Mouse (Mus musculus) neural tube, embryonic 15.5 days (tissue): ENCODE results near the gene Cdk9. TPM values are rescaled to one million over a fixed set of nuclear protein-coding genes. Genes with fewer than 3 reads are reported as not detected.

Experiments
- ATAC-seq: fragments of 200-750 bp; cut with Nextera tagmentation; 2 replicates; pipeline ENCODE4 v1.8.0; 2017; ENCODE audit warnings: mild to moderate bottlenecking, moderate TSS enrichment, moderate library complexity; ENCODE audit not compliant: low FRiP score
- H3K27ac ChIP-seq: fragments of 300-500 bp; sonication (generic); replicated peaks from 2 replicates; pipeline ENCODE4 v1.5.1; 2015; ENCODE audit warnings: mild to moderate bottlenecking, inconsistent platforms
- H3K27me3 ChIP-seq: fragments of 300-500 bp; sonication (generic); replicated peaks from 2 replicates; pipeline ENCODE4 v1.6.1; 2015; ENCODE audit warnings: inconsistent platforms
- H3K36me3 ChIP-seq: fragments of 300-500 bp; sonication (generic); 2 replicates; pipeline ENCODE4 v1.6.1; 2015; ENCODE audit warnings: inconsistent platforms
- H3K4me1 ChIP-seq: fragments of 300-500 bp; sonication (generic); 2 replicates; pipeline ENCODE4 v1.6.1; 2015; ENCODE audit warnings: inconsistent platforms
- H3K4me2 ChIP-seq: fragments of 300-500 bp; sonication (generic); 2 replicates; pipeline ENCODE4 v1.6.1; 2015; ENCODE audit warnings: inconsistent platforms, mild to moderate bottlenecking, moderate library complexity
- H3K4me3 ChIP-seq: fragments of 300-500 bp; sonication (generic); replicated peaks from 2 replicates; pipeline ENCODE4 v1.5.1; 2015; ENCODE audit warnings: mild to moderate bottlenecking, inconsistent platforms
- H3K9ac ChIP-seq: fragments of 300-500 bp; sonication (generic); replicated peaks from 2 replicates; pipeline ENCODE4 v1.6.1; 2015; ENCODE audit warnings: mild to moderate bottlenecking, inconsistent platforms
- H3K9me3 ChIP-seq: fragments of 300-500 bp; sonication (generic); replicated peaks from 2 replicates; pipeline ENCODE4 v1.6.1; 2016; ENCODE audit warnings: inconsistent platforms
- whole genome bisulfite sequencing: fragments of 180-500 bp; shearing (Covaris S2); methylation state at CpG from one replicate; pipeline ENCODE4 v1.1.7; 2015; ENCODE audit warnings: mixed read lengths; 5-methylcytosine and 5-hydroxymethylcytosine counted together
- polyA plus RNA-seq: library from polyadenylated mRNA; unstranded; fragments of >200 nt; fragmentation: Nextera tagmentation; extraction: Ambion mirVana; gene quantifications from 2 replicates; pipeline ENCODE4 v1.2.1, GENCODE M21; 2015

Cdk9 gene
- polyA plus RNA-seq, 1 experiment from 2014 or later = 63.0 TPM

DNA sequence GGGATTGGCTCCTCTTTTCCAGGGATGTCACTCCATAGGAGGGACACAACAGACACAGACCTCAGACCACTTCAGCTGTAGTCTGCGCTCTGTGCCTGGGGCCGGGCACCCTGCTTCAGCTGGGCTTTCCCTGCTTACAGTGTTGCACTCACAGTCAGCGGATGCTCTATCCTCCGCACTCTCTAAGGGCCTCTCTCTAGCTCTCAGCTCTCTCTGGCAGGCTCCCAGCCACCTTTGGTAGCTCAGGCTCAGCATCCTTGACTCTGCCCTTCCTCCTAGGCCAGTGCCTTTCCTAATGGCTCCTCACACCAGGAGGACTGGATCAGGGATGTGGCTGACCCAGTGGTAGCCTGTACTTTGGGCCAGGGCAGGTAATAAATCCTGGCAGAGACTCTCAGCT, 19.0 kb upstream of the Cdk9 start:
- H3K27ac ChIP-seq = 0 out of 2 replicates have a peak overlapping the region, but pooled peaks have one; percentile 4
- H3K4me1 ChIP-seq = peaks cover 6% of the 10 kb centered on the region; the same call in 1 of the 2 replicates
- no peaks in the 10 kb centered on the region for H3K9me3 ChIP-seq
- H3K36me3 ChIP-seq = no peaks in the 10 kb centered on the region
- WGBS = 68% methylated on average over 4 of the region's 4 CpGs
- no peak for ATAC-seq
- H3K4me3 ChIP-seq = no peak overlapping the region
- no peak overlapping the region for H3K4me2 ChIP-seq
- H3K27me3 ChIP-seq = no peaks in the 10 kb centered on the region
- no peak overlapping the region for H3K9ac ChIP-seq

DNA sequence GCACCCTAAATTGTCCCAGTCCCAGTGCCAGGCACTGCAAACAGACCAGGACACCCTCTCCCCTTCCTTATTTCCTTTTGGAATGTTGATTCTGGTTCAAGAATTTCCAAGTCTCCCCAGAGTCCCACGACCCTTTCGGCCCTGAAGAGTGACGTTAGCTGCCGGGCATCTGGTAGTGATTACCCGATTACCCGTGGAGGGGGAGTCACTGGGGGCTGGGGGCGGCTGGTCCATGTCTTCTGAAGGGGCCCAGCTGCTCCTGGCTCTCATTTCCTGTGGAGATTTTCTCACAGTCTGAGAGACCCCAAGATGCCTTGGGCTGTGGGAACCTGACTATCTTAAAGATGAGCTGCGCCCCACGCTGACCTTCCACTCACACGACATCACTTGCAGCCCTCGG, 18.0 kb upstream of the Cdk9 start:
- 57% methylated on average over 11 of the region's 11 CpGs for WGBS
- ATAC-seq = no peak
- H3K9ac ChIP-seq = no peak overlapping the region
- H3K4me2 ChIP-seq = peak overlapping the region; percentile 19; the same call in 1 of the 2 replicates
- peaks cover 7% of the 10 kb centered on the region; the same call in 1 of the 2 replicates for H3K4me1 ChIP-seq
- no peak overlapping the region for H3K4me3 ChIP-seq
- no peaks in the 10 kb centered on the region for H3K27me3 ChIP-seq
- H3K9me3 ChIP-seq = no peaks in the 10 kb centered on the region
- no peaks in the 10 kb centered on the region for H3K36me3 ChIP-seq
- 0 out of 2 replicates have a peak overlapping the region, but pooled peaks have one; percentile 39 for H3K27ac ChIP-seq

DNA sequence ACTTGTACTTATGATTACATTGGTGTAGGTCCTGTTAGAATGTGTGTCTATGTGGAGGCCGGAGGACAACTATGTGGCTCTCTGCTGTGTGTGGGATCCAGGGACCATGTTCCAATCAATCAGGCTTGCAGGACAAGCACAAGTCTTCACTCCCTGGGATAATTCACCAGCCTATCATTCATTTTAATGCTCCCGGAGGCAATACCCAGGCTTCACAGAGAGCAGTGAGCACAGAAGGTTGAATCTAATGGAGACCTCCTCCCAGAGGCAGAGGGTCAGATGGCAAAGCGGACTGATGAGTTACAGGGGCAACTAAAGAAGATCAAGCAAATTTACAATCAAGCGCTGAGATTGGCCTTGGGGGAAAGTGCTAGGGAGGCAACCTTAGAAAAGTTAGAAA, 16.7 kb upstream of the Cdk9 start:
- no peak overlapping the region for H3K27ac ChIP-seq
- H3K4me3 ChIP-seq = no peak overlapping the region
- H3K9me3 ChIP-seq = no peaks in the 10 kb centered on the region
- H3K4me2 ChIP-seq = peak overlapping the region; percentile 27; the same call in 1 of the 2 replicates
- H3K36me3 ChIP-seq = no peaks in the 10 kb centered on the region
- no peak overlapping the region for H3K9ac ChIP-seq
- H3K4me1 ChIP-seq = peaks cover 7% of the 10 kb centered on the region; the same call in 1 of the 2 replicates
- H3K27me3 ChIP-seq = no peaks in the 10 kb centered on the region
- ATAC-seq = no peak
- 65% methylated on average over 4 of the region's 4 CpGs for WGBS

DNA sequence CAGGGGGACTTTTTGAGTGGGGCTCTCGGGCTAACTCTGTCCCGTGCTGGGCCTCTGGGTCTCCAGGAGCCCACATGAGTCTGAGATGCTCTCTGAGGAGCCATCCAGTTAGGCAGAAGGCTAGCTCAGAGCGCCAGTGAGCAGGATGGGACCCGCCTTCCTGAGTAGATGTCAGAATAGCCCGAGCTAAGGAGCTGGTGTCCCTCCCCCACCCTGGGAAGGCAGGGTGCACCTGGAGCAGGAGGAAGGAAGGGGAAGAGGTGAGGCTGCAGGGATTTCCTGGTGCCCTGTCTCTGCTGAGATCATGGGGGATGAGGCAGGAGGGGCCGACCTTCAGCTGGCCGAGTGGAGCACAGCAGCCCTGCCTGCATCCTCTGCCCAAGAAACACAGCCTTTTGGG, 15.6 kb upstream of the Cdk9 start:
- H3K9ac ChIP-seq = no peak overlapping the region
- 59% methylated on average over 7 of the region's 7 CpGs for WGBS
- no peaks in the 10 kb centered on the region for H3K27me3 ChIP-seq
- H3K27ac ChIP-seq = peak overlapping the region; percentile 42
- H3K4me2 ChIP-seq = peak overlapping the region; percentile 52
- H3K9me3 ChIP-seq = no peaks in the 10 kb centered on the region
- H3K4me1 ChIP-seq = peaks cover 7% of the 10 kb centered on the region; the same call in 1 of the 2 replicates
- H3K36me3 ChIP-seq = no peaks in the 10 kb centered on the region
- no peak for ATAC-seq
- peak overlapping the region; percentile 33 for H3K4me3 ChIP-seq

DNA sequence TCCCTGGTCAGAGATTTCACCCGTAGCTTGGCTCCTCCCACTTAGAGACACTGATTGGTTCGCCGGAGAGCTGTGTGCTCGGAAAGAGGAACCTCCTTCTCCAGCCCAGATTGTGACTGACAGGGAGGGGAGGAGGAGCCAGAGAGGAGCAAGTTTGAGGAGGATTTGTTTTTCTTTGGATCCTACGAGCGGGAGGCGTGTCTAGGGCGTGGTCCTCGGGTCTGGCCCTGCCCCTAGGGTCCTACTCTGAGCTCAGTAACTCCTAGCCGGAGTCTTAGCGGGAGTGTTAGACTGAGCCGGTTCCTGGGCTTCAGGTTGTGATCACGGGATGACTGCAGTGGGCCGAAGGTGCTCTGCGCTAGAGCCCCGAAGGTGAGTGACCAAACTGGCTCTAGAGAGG, 14.6 kb upstream of the Cdk9 start:
- peak overlapping the region; percentile 9; the same call in 1 of the 2 replicates for H3K9ac ChIP-seq
- H3K4me3 ChIP-seq = peak overlapping the region; percentile 33
- H3K4me2 ChIP-seq = peak overlapping the region; percentile 52
- 1% methylated on average over 16 of the region's 16 CpGs for WGBS
- H3K9me3 ChIP-seq = no peaks in the 10 kb centered on the region
- H3K4me1 ChIP-seq = peaks cover 7% of the 10 kb centered on the region; the same call in 1 of the 2 replicates
- H3K36me3 ChIP-seq = no peaks in the 10 kb centered on the region
- H3K27me3 ChIP-seq = no peaks in the 10 kb centered on the region
- peak; percentile 95 for ATAC-seq
- H3K27ac ChIP-seq = peak overlapping the region; percentile 42

DNA sequence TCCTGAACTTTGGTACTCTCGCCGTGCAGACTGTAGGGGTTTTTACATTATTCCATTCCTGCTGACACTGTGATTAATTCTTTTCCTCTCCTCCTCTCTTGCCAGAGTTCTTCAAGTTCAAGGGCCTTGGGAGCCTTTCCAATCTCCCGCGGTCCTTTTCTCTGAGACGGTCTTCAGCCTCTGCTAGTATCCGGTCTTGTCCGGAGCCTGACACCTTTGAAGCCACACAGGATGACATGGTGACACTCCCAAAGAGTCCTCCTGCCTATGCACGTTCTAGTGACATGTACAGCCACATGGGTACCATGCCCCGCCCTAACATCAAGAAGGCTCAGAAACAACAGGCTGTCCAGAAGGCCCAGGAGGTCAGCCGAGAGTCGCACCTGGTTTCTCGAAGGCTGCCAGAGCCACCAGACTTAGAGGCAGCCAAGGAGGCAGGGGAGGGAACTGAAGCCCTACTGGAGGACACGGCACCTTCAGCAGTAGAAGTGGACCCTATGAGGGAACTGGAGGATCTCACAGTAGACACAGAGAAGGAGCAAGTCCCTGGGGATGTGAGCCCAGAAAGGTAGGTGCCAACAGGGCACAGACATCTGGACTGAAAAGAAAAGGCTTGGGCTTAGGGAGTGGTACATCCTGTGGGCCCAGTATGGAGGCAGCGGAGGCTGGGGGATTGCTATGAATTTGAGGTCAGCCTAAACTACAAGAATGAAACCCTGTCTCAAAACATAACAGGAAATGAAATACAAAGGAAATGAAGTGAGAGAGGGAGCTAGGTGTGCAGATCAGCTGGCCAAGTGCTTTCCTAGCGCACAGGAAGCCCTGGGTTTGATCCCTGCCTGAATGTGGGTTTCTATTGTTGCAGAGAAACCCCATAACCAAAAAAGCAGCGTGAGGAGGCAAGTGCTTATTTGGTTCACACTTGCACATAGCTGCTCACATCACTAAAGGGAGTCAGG, 12.2 kb upstream of the Cdk9 start:
- 83% methylated on average over 16 of the region's 16 CpGs for WGBS
- H3K27me3 ChIP-seq = no peaks in the 10 kb centered on the region
- H3K36me3 ChIP-seq = no peaks in the 10 kb centered on the region
- no peak overlapping the region for H3K4me3 ChIP-seq
- H3K9ac ChIP-seq = no peak overlapping the region
- H3K4me1 ChIP-seq = peaks cover 4% of the 10 kb centered on the region; the same call in 1 of the 2 replicates
- H3K4me2 ChIP-seq = no peak overlapping the region
- H3K27ac ChIP-seq = no peak overlapping the region
- no peaks in the 10 kb centered on the region for H3K9me3 ChIP-seq
- no peak for ATAC-seq

DNA sequence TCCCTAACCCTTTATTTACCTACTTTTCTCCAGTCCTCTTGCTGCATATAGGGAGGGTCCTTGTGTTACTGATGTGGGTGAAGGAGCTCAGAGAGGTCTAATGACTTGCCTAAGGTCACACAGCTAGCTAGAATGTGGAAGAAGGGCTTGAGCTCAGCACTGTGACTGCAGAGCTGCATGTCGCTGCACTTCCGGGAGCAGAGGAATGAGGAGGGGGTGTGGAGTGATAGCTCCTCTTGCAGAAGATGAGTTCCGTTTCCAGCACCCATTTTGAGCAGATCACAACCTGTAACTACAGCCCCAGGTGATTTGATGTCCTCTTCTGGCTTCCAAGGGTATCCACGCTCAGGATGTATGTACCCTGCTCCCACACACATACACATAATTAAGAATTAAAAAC, 11.3 kb upstream of the Cdk9 start:
- Histone ChIP-seq H3K27ac (no peak overlapping the region), H3K9ac (no peak overlapping the region), H3K9me3 (no peaks in the 10 kb centered on the region), H3K27me3 (no peaks in the 10 kb centered on the region), H3K36me3 (no peaks in the 10 kb centered on the region), H3K4me1 (peaks cover 4% of the 10 kb centered on the region; the same call in 1 of the 2 replicates), H3K4me2 (no peak overlapping the region), H3K4me3 (no peak overlapping the region)
- 81% methylated on average over 4 of the region's 4 CpGs for WGBS
- ATAC-seq = no peak

DNA sequence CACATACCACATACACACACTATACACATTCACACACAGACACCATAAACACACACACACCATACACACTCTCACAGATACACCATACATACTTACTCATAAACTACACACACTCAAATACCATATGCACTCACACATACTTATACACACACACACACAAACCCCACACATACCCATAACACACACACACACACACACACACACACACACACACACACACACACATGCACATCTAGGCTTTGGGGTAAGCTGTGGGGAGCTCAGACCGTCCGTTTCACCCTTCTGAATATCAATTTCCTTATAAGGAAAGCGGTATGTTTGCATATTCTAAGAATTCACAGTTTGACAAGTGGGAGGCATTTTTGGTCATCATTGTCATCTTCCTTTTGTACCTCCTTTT, 9.7 kb upstream of the Cdk9 start:
- ATAC-seq = no peak
- Histone ChIP-seq H3K4me3 (no peak overlapping the region), H3K27ac (no peak overlapping the region), H3K36me3 (no peaks in the 10 kb centered on the region), H3K4me1 (peaks cover 6% of the 10 kb centered on the region; the same call in 1 of the 2 replicates), H3K9ac (no peak overlapping the region), H3K9me3 (no peaks in the 10 kb centered on the region), H3K27me3 (no peaks in the 10 kb centered on the region), H3K4me2 (no peak overlapping the region)
- WGBS = 79% methylated on average over 3 of the region's 3 CpGs

DNA sequence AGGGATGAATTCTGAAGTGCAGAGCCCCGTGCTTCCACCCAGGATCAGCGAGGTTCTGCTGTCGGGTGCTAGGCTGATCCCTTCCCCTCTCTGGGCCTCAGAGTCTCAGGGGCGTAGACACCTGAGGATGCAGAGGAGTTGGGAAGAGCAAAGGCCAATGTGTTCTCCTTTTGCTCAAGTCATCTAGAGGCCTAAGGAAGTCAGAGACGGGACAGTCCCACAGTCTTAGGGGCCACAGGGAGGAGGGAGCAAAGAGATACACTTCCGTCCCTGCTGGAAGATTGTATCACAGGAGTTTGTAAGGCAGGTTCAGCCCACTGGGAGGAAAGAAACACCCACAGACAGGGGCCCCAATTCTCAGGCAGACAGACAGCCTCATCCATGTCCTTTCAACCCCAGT, 9.2 kb upstream of the Cdk9 start:
- Histone ChIP-seq H3K36me3 (no peaks in the 10 kb centered on the region), H3K27ac (no peak overlapping the region), H3K4me1 (peaks cover 5% of the 10 kb centered on the region; the same call in 1 of the 2 replicates), H3K4me3 (no peak overlapping the region), H3K9me3 (no peaks in the 10 kb centered on the region), H3K27me3 (no peaks in the 10 kb centered on the region), H3K9ac (no peak overlapping the region), H3K4me2 (no peak overlapping the region)
- 70% methylated on average over 6 of the region's 6 CpGs for whole genome bisulfite sequencing
- ATAC-seq = no peak

DNA sequence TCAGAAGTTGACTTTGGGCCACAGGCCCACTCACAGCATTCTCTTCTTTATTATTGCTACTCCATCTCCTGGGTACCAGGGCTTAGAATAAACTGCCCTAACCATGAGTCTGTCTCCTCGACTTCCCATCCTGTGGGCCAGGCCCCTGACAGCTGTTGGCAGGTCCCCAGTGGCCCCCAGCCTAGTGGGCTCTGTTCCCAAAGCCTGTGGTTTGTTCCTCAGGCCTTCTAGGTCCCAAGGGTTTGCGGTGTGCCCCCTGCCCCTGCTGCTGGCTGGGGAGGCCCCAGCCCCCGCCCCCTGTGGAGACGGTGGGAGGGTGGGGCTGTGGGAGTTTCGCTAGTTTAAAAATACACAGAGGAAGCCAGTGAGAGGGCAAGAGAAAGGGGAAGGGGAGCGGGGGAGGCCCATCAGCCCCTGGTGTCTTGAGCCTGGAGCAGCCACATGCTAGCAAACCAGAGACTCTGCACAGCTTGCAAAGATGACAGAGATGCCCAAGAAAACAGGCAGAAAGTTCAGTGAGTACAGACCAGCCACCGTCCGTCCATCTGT, 7.9 kb upstream of the Cdk9 start, which contains the start of gene Sh2d3c:
Sh2d3c (plus strand) TSS at position 375 of the 549 bp plus-strand sequence.
- Histone ChIP-seq H3K36me3 (no peaks in the 10 kb centered on the region), H3K4me1 (0 out of 2 replicates have a peak, but pooled peaks cover 2% of the 10 kb centered on the region), H3K9ac (no peak within 1 kb of the TSS), H3K27me3 (no peaks in the 10 kb centered on the region), H3K4me3 (no peak within 1 kb of the TSS), H3K9me3 (no peaks in the 10 kb centered on the region), H3K4me2 (peak within 1 kb of the TSS; percentile 6), H3K27ac (no peak within 1 kb of the TSS)
- WGBS = 51% methylated on average over 8 of the region's 8 CpGs
- ATAC-seq = no peak

DNA sequence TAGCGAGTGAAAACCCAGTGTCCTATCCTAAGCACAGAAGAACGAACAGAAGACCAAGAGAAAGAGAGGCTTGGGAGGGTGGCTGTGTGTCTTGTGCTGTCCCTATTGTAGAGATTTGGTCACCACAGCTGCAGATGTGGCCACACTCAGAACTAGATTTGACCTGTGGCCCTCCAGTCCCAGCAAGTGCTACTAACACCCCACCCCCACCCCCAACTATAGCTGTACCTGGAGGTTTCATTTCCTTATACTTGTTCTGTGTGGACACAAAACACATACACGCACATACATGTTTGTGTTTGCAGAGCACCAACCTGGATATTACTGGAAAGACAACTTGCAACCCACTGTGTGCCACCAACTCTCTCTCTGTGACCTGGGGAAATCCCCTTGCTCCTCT, 7.2 kb upstream of the Cdk9 start:
- Histone ChIP-seq H3K36me3 (no peaks in the 10 kb centered on the region), H3K4me3 (no peak overlapping the region), H3K4me1 (peaks cover 4% of the 10 kb centered on the region; the same call in 1 of the 2 replicates), H3K27ac (no peak overlapping the region), H3K9ac (no peak overlapping the region), H3K9me3 (no peaks in the 10 kb centered on the region), H3K27me3 (no peaks in the 10 kb centered on the region), H3K4me2 (no peak overlapping the region)
- 90% methylated on average over 3 of the region's 3 CpGs for WGBS
- no peak for ATAC-seq
